Mouse (Mus musculus) testis, adult 2 months (tissue): ENCODE results near the gene Trmo.

Source experiments
- CTCF ChIP-seq: fragments of 200-500 bp; IDR thresholded peaks from 2 replicates; pipeline ENCODE4 v1.5.1; 2012; ENCODE audit warnings: low read depth, mild to moderate bottlenecking, inconsistent platforms, low read length, moderate library complexity; ENCODE audit not compliant: control insufficient read depth, insufficient read depth, insufficient replicate concordance
- POLR2A ChIP-seq: fragments of 200-500 bp; IDR thresholded peaks from 2 replicates; pipeline ENCODE4 v1.6.1; 2012; ENCODE audit warnings: low read depth, mild to moderate bottlenecking, inconsistent platforms, low read length, moderate library complexity; ENCODE audit not compliant: control insufficient read depth

- TF ChIP-seq POLR2A (no peak), CTCF (no peak)
Observed at GRCm38 (mm10) chr4:46346221-46346620, 43.0 kb downstream of the Trmo start.
